Mouse (Mus musculus): ENCODE results near the gene P3h2. TPM values are rescaled to one million over a fixed set of nuclear protein-coding genes. Genes with fewer than 3 reads are reported as not detected.

The P3h2 gene
- total and polyA plus RNA-seq, 2 experiments from 2014 or later = 0.74 to 5.6 TPM

DNA sequence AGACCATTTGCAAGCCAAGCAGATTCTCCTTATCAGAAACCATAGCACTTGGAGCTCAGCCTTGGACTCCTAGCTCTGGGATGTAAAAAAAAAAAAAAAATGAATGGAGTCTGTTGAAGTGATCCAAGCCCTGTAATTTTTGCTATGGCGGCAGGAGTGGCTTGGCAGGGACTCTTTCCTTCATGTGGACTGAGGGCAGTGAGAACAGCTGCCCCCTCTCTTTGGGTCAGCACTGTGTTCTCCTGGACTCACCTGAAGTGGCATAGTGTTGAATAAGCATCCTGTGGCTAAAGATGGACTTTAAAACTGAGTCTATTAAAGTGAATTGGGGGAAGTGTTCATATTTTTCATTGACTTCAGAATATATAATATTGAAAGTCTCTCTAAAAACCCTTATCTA lies 58.2 kb downstream of the P3h2 start:
- 44% methylated on average over 1 of the region's 1 CpGs for WGBS
- Histone ChIP-seq H3K36me3 (replicated peaks; ENCODE audit: control insufficient read depth, insufficient read depth, low read length) (no peaks in the 10 kb centered on the region), H3K4me3 (ENCODE audit: low read depth, low read length) (no peak overlapping the region), H3K27ac (ENCODE audit: low read depth) (peak overlapping the region; percentile 80), H3K27me3 (ENCODE audit: control insufficient read depth, insufficient read depth, low read length) (no peaks in the 10 kb centered on the region), H3K9me3 (replicated peaks; ENCODE audit: control insufficient read depth, low read length) (no peaks in the 10 kb centered on the region), H3K4me2 (ENCODE audit: low read depth, low read length) (no peak overlapping the region), H3K9ac (replicated peaks; ENCODE audit: low read depth, low read length) (no peak overlapping the region), H3K4me1 (ENCODE audit: control insufficient read depth, insufficient read depth) (peaks cover 40% of the 10 kb centered on the region)
- DNase-seq (ENCODE audit: low spot score) (no peak), ATAC-seq (ENCODE audit: insufficient read depth, low read depth) (no peak)
- no peak for TF ChIP-seq EP300 (IDR thresholded peaks at IDR 0.05; ENCODE audit: low read depth)
- TF ChIP-seq CTCF (IDR thresholded peaks at IDR 0.05; ENCODE audit: low read depth) = no peak

DNA sequence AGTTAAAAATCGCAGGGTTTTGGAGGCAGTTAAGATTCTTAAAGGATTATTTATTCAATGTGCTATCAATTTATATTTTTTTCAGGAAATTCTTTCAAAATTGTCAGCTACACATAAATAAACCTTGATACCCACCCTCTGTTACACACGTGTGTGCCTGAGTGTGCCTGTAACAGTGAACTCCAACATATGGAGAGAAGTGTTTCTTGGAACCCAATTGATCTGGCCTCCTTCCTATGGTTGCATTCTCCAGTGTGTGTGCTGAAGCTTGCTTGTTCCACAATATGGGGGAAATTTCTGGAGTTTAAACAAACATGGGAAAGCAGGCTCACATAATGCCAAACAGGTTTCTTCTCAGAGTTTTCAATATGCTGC lies 63.7 kb downstream of the P3h2 start:
- Histone ChIP-seq H3K27me3 (ENCODE audit: control insufficient read depth, insufficient read depth, low read length) (no peaks in the 10 kb centered on the region), H3K9ac (replicated peaks; ENCODE audit: low read depth, low read length) (no peak overlapping the region), H3K4me3 (ENCODE audit: low read depth, low read length) (peak overlapping the region; percentile 16), H3K27ac (ENCODE audit: low read depth) (peak overlapping the region; percentile 50), H3K36me3 (replicated peaks; ENCODE audit: control insufficient read depth, insufficient read depth, low read length) (no peaks in the 10 kb centered on the region), H3K4me2 (ENCODE audit: low read depth, low read length) (peak overlapping the region; percentile 49), H3K4me1 (ENCODE audit: control insufficient read depth, insufficient read depth) (peaks cover 12% of the 10 kb centered on the region), H3K9me3 (replicated peaks; ENCODE audit: control insufficient read depth, low read length) (no peaks in the 10 kb centered on the region)
- no peak for DNase-seq (ENCODE audit: low spot score)
- ATAC-seq (ENCODE audit: insufficient read depth, low read depth) = no peak
- 24% methylated on average over 2 of the region's 2 CpGs for WGBS
- TF ChIP-seq EP300 (IDR thresholded peaks at IDR 0.05; ENCODE audit: low read depth) (no peak), CTCF (IDR thresholded peaks at IDR 0.05; ENCODE audit: low read depth) (no peak)

DNA sequence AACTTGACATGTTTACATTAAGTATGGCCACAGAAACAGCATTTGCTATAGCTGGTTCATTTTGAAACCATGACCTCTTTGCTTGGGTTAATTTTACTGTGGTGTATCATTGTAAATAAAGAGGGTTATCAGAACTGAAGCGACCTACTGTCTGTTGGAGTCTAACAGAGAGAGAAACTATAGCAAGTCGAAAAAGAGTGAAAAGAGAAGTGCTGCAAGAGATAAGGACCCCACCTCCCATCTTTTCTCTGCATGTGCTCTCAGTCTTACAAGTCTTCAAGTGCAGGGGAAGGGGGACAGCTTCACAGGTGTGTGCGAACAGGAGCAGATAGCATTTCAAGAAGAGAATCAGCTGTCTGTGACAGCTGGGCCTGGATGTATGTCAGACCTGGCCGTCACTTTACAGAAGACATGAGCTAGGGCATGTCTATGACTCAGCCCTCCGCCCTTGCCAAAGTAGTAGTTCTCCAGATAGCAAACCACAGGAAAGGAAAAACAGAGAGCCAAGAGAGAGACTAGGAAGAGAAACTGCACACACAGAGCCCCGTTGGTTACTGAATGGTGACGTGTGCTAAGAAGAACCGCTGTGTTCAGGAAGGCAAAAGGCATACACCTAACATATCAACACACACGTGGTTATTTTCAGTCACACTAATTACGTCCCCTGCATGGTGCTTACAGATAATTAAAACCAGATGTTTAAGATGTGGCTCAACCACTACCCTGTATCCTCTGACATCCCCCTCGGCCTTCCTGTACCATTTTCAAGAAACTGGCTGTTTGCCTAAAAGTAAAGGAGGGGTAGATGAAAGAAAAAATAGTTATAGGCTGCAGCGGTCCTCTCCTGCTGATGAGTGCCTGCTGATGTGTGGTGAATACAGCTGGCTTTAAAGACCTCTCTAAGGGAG lies 64.3 kb downstream of the P3h2 start:
- H3K9ac ChIP-seq (replicated peaks; ENCODE audit: low read depth, low read length) = no peak overlapping the region
- no peak for TF ChIP-seq CTCF (IDR thresholded peaks at IDR 0.05; ENCODE audit: low read depth)
- no peak for TF ChIP-seq EP300 (IDR thresholded peaks at IDR 0.05; ENCODE audit: low read depth)
- 7% methylated on average over 12 of the region's 12 CpGs for WGBS
- peak overlapping the region; percentile 49 for H3K4me2 ChIP-seq (ENCODE audit: low read depth, low read length)
- H3K4me1 ChIP-seq (ENCODE audit: control insufficient read depth, insufficient read depth) = peaks cover 12% of the 10 kb centered on the region
- H3K36me3 ChIP-seq (replicated peaks; ENCODE audit: control insufficient read depth, insufficient read depth, low read length) = no peaks in the 10 kb centered on the region
- ATAC-seq (ENCODE audit: insufficient read depth, low read depth) = peak; percentile 87
- H3K27me3 ChIP-seq (ENCODE audit: control insufficient read depth, insufficient read depth, low read length) = no peaks in the 10 kb centered on the region
- DNase-seq (ENCODE audit: low spot score) = peak; percentile 84
- peak overlapping the region; percentile 50 for H3K27ac ChIP-seq (ENCODE audit: low read depth)
- H3K9me3 ChIP-seq (replicated peaks; ENCODE audit: control insufficient read depth, low read length) = no peaks in the 10 kb centered on the region
- H3K4me3 ChIP-seq (ENCODE audit: low read depth, low read length) = peak overlapping the region; percentile 16

DNA sequence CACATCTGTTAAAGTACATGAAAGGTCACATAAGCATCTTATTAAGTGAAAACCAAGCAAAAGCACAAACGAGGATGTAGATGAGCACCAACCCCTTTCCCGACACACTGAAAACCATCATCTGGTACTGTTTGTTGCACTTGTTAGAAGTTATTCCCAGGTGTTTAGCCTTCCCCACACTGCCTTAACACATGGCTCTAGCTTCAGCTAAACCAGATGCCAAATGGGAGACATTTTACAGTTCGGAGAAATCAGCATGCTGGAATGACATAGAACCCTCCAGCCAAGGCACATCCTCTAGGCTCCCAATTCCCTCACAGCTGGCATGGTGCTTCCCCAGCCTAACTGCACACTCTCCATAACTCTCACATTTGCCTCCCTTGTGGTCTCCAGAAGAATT lies 66.3 kb downstream of the P3h2 start:
- no peaks in the 10 kb centered on the region for H3K27me3 ChIP-seq (ENCODE audit: control insufficient read depth, insufficient read depth, low read length)
- whole genome bisulfite sequencing = 67% methylated on average over 3 of the region's 3 CpGs
- no peaks in the 10 kb centered on the region for H3K9me3 ChIP-seq (replicated peaks; ENCODE audit: control insufficient read depth, low read length)
- H3K36me3 ChIP-seq (replicated peaks; ENCODE audit: control insufficient read depth, insufficient read depth, low read length) = no peaks in the 10 kb centered on the region
- no peak overlapping the region for H3K9ac ChIP-seq (replicated peaks; ENCODE audit: low read depth, low read length)
- peaks cover 21% of the 10 kb centered on the region for H3K4me1 ChIP-seq (ENCODE audit: control insufficient read depth, insufficient read depth)
- no peak overlapping the region for H3K27ac ChIP-seq (ENCODE audit: low read depth)
- TF ChIP-seq CTCF (IDR thresholded peaks at IDR 0.05; ENCODE audit: low read depth) (no peak), EP300 (IDR thresholded peaks at IDR 0.05; ENCODE audit: low read depth) (no peak)
- DNase-seq (ENCODE audit: low spot score) (no peak), ATAC-seq (ENCODE audit: insufficient read depth, low read depth) (no peak)
- H3K4me3 ChIP-seq (ENCODE audit: low read depth, low read length) = no peak overlapping the region
- no peak overlapping the region for H3K4me2 ChIP-seq (ENCODE audit: low read depth, low read length)

DNA sequence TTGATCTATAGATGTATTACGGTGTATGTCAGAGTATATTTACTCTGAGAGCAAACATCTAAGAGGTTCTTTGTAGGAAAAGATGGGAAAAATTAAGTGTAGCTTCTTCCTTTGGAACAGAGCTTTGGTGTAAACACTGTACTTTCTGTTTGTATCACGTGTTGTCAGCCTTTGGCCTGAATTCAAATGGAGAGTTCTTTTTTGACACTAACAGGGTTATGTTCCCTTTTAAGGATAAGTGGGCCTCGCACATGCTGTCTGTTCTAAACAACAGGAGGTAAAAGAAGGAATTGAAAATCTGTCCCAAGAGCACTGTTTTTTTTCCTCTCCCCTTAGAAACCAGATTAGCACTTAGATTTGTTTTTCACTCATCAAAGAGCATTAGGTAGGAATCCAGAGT lies 70.1 kb downstream of the P3h2 start:
- DNase-seq (ENCODE audit: low spot score) = no peak
- TF ChIP-seq EP300 (IDR thresholded peaks at IDR 0.05; ENCODE audit: low read depth) = no peak
- no peak for TF ChIP-seq CTCF (IDR thresholded peaks at IDR 0.05; ENCODE audit: low read depth)
- Histone ChIP-seq H3K4me1 (ENCODE audit: control insufficient read depth, insufficient read depth) (peaks cover 9% of the 10 kb centered on the region), H3K27ac (ENCODE audit: low read depth) (peak overlapping the region; percentile 25), H3K4me3 (ENCODE audit: low read depth, low read length) (no peak overlapping the region), H3K27me3 (ENCODE audit: control insufficient read depth, insufficient read depth, low read length) (no peaks in the 10 kb centered on the region), H3K9me3 (replicated peaks; ENCODE audit: control insufficient read depth, low read length) (0 out of 2 replicates have a peak, but pooled peaks cover 4% of the 10 kb centered on the region), H3K36me3 (replicated peaks; ENCODE audit: control insufficient read depth, insufficient read depth, low read length) (no peaks in the 10 kb centered on the region), H3K4me2 (ENCODE audit: low read depth, low read length) (no peak overlapping the region), H3K9ac (replicated peaks; ENCODE audit: low read depth, low read length) (no peak overlapping the region)
- ATAC-seq (ENCODE audit: insufficient read depth, low read depth) = no peak
- 58% methylated on average over 3 of the region's 3 CpGs for WGBS

Measured in heart, postnatal 0 days (tissue).